Mouse (Mus musculus) stomach, postnatal 0 days (tissue): Measurements from ENCODE around the gene Dpp3. TPM values are rescaled to one million over a fixed set of nuclear protein-coding genes. Genes with fewer than 3 reads are reported as not detected.
"Not testable (repeated sequence)": the region's sequence is repeated elsewhere in the genome, so short reads cannot be mapped to it uniquely, and the experiment has no call there.

Experiments
- ATAC-seq: fragments of 200-750 bp; cut with Nextera tagmentation; 2 replicates; pipeline ENCODE4 v1.8.0; 2017; ENCODE audit not compliant: low FRiP score, low TSS enrichment
- DNase-seq: peaks from one replicate; pipeline ENCODE4 v3.0.0-alpha.2; 2016; ENCODE audit warnings: low spot score
- H3K27ac ChIP-seq: fragments of 300-500 bp; sonication (generic); replicated peaks from 2 replicates; pipeline ENCODE4 v1.5.1; 2014; ENCODE audit warnings: mild to moderate bottlenecking, control low read depth
- H3K27me3 ChIP-seq: fragments of 300-500 bp; sonication (generic); 2 replicates; pipeline ENCODE4 v1.6.1; 2014; ENCODE audit warnings: low read length; ENCODE audit not compliant: control insufficient read depth, insufficient read depth
- H3K36me3 ChIP-seq: fragments of 300-500 bp; sonication (generic); 2 replicates; pipeline ENCODE4 v1.6.1; 2014; ENCODE audit warnings: low read length, mixed read lengths; ENCODE audit not compliant: control insufficient read depth, insufficient read depth
- H3K4me1 ChIP-seq: fragments of 300-500 bp; sonication (generic); replicated peaks from 2 replicates; pipeline ENCODE4 v1.6.1; 2014; ENCODE audit warnings: antibody characterized with exemption; ENCODE audit not compliant: control insufficient read depth, insufficient read depth
- H3K4me2 ChIP-seq: fragments of 300-500 bp; sonication (generic); replicated peaks from 2 replicates; pipeline ENCODE4 v1.6.1; 2014; ENCODE audit warnings: low read depth, mild to moderate bottlenecking, control low read depth, moderate library complexity
- H3K4me3 ChIP-seq: fragments of 300-500 bp; sonication (generic); 2 replicates; pipeline ENCODE4 v1.5.1; 2014; ENCODE audit warnings: low read depth, low read length, control low read depth
- H3K9ac ChIP-seq: fragments of 300-500 bp; sonication (generic); 2 replicates; pipeline ENCODE4 v1.6.1; 2014; ENCODE audit warnings: mild to moderate bottlenecking, low read length, control low read depth, mixed read lengths
- H3K9me3 ChIP-seq: fragments of 300-500 bp; sonication (generic); 2 replicates; pipeline ENCODE4 v1.6.1; 2016; ENCODE audit warnings: low read length; ENCODE audit not compliant: control insufficient read depth
- CTCF ChIP-seq: IDR thresholded peaks from 2 replicates; pipeline ENCODE4 v1.5.1; 2016; ENCODE audit warnings: antibody characterized with exemption, low read depth, mild to moderate bottlenecking, moderate library complexity
- EP300 ChIP-seq: optimal IDR thresholded peaks from 2 replicates; pipeline ENCODE3; 2016; ENCODE audit warnings: antibody characterized with exemption
- WGBS: fragments of 180-500 bp; shearing (Covaris S2); extraction: QIAGEN DNeasy Blood & Tissue Kit; methylation state at CpG from one replicate; pipeline ENCODE4 v1.1.7; 2014; 5-methylcytosine and 5-hydroxymethylcytosine counted together
- polyA plus RNA-seq: library from polyadenylated mRNA; unstranded; fragments of >200 nt; fragmentation: Nextera tagmentation; extraction: Ambion mirVana; gene quantifications from 2 replicates; pipeline ENCODE4 v1.2.1, GENCODE M21; 2015

The Dpp3 gene
- 91.0 and 94.4 TPM in 2 replicates for polyA plus RNA-seq

- TF ChIP-seq EP300 = no peak
- no peak; the same call in 1 of the 2 replicates for TF ChIP-seq CTCF
- Histone ChIP-seq H3K9me3 (no peaks in the 10 kb centered on the region), H3K4me2 (peak within 1 kb of the TSS; percentile 61), H3K4me1 (peaks cover 8% of the 10 kb centered on the region), H3K9ac (peak within 1 kb of the TSS; percentile 49), H3K27ac (peak within 1 kb of the TSS; percentile 69), H3K4me3 (peak within 1 kb of the TSS; percentile 64), H3K27me3 (no peaks in the 10 kb centered on the region), H3K36me3 (peaks cover 3% of the 10 kb centered on the region; the same call in 1 of the 2 replicates)
- WGBS = under 1% methylated on average over 32 of the region's 32 CpGs
- peak; percentile 100 for DNase-seq
- ATAC-seq = peak; percentile 99
Measured at GRCm38 (mm10) chr19:4927904-4928531, at the start of gene Dpp3. Gene Dpp3, minus strand, starts transcription at chr19:4928287.

- Histone ChIP-seq H3K4me3 (no peak overlapping the region), H3K4me2 (no peak overlapping the region), H3K9me3 (no peaks in the 10 kb centered on the region), H3K9ac (no peak overlapping the region), H3K36me3 (0 out of 2 replicates have a peak, but pooled peaks cover 3% of the 10 kb centered on the region), H3K4me1 (no peaks in the 10 kb centered on the region), H3K27me3 (no peaks in the 10 kb centered on the region), H3K27ac (no peak overlapping the region)
- TF ChIP-seq EP300 = no peak
- TF ChIP-seq CTCF = peak; percentile 63
- DNase-seq (no peak), ATAC-seq (peak; percentile 29; the same call in 1 of the 2 replicates)
- WGBS = 76% methylated on average over 1 of the region's 2 CpGs
Measured at GRCm38 (mm10) chr19:4968236-4968635, 40.1 kb upstream of the Dpp3 start.

GRCm38 (mm10) chr19:4961928-4962601 is 34.0 kb upstream of the Dpp3 start, which contains the start of gene Mrpl11:
Gene Mrpl11, plus strand, starts transcription at chr19:4962147.
- H3K36me3 ChIP-seq = 0 out of 2 replicates have a peak, but pooled peaks cover 3% of the 10 kb centered on the region
- no peaks in the 10 kb centered on the region for H3K27me3 ChIP-seq
- peak within 1 kb of the TSS; percentile 77 for H3K4me3 ChIP-seq
- ATAC-seq = peak; percentile 98
- under 1% methylated on average over 34 of the region's 34 CpGs for WGBS
- peak; percentile 61 for TF ChIP-seq EP300
- TF ChIP-seq CTCF = peak; percentile 95
- no peaks in the 10 kb centered on the region for H3K9me3 ChIP-seq
- H3K9ac ChIP-seq = peak within 1 kb of the TSS; percentile 86
- H3K4me1 ChIP-seq = peaks cover 4% of the 10 kb centered on the region; the same call in 1 of the 2 replicates
- peak; percentile 92 for DNase-seq
- peak within 1 kb of the TSS; percentile 70 for H3K4me2 ChIP-seq
- H3K27ac ChIP-seq = peak within 1 kb of the TSS; percentile 76

- not testable (repeated sequence) for H3K36me3 ChIP-seq, ATAC-seq, H3K27me3 ChIP-seq, H3K4me3 ChIP-seq, H3K4me2 ChIP-seq, H3K4me1 ChIP-seq, H3K9me3 ChIP-seq, H3K27ac ChIP-seq, DNase-seq, H3K9ac ChIP-seq
- 78% methylated on average over 9 of the region's 9 CpGs for WGBS
Measured at GRCm38 (mm10) chr19:4948641-4949040, 20.6 kb upstream of the Dpp3 start.

GRCm38 (mm10) chr19:4945540-4945939 is 17.5 kb upstream of the Dpp3 start:
- TF ChIP-seq CTCF (no peak), EP300 (no peak)
- no peak overlapping the region for H3K9ac ChIP-seq
- H3K27me3 ChIP-seq = no peaks in the 10 kb centered on the region
- no peak overlapping the region for H3K4me2 ChIP-seq
- no peak overlapping the region for H3K4me3 ChIP-seq
- H3K36me3 ChIP-seq = no peaks in the 10 kb centered on the region
- no peak overlapping the region for H3K27ac ChIP-seq
- 49% methylated on average over 6 of the region's 6 CpGs for WGBS
- no peaks in the 10 kb centered on the region for H3K9me3 ChIP-seq
- ATAC-seq (no peak), DNase-seq (no peak)
- no peaks in the 10 kb centered on the region for H3K4me1 ChIP-seq

GRCm38 (mm10) chr19:4943253-4943588 is 15.1 kb upstream of the Dpp3 start:
- no peak for TF ChIP-seq EP300
- no peak for TF ChIP-seq CTCF
- Histone ChIP-seq H3K27me3 (no peaks in the 10 kb centered on the region), H3K27ac (no peak overlapping the region), H3K4me1 (no peaks in the 10 kb centered on the region), H3K36me3 (no peaks in the 10 kb centered on the region), H3K9me3 (no peaks in the 10 kb centered on the region), H3K9ac (peak overlapping the region; percentile 51), H3K4me3 (peak overlapping the region; percentile 65), H3K4me2 (peak overlapping the region; percentile 92)
- 4% methylated on average over 13 of the region's 13 CpGs for WGBS
- ATAC-seq (peak; percentile 67; the same call in 1 of the 2 replicates), DNase-seq (no peak)
